Mouse (Mus musculus) heart, postnatal 0 days (tissue): ENCODE data around the gene Rsph10b.

ENCODE experiments used
- CTCF ChIP-seq: IDR thresholded peaks from 2 replicates; pipeline ENCODE4 v1.5.1; 2016; ENCODE audit warnings: antibody characterized with exemption, control low read depth, low read depth
- EP300 ChIP-seq: IDR thresholded peaks from 2 replicates; pipeline ENCODE4 v1.6.1; 2016; ENCODE audit warnings: antibody characterized with exemption, low read depth

DNA sequence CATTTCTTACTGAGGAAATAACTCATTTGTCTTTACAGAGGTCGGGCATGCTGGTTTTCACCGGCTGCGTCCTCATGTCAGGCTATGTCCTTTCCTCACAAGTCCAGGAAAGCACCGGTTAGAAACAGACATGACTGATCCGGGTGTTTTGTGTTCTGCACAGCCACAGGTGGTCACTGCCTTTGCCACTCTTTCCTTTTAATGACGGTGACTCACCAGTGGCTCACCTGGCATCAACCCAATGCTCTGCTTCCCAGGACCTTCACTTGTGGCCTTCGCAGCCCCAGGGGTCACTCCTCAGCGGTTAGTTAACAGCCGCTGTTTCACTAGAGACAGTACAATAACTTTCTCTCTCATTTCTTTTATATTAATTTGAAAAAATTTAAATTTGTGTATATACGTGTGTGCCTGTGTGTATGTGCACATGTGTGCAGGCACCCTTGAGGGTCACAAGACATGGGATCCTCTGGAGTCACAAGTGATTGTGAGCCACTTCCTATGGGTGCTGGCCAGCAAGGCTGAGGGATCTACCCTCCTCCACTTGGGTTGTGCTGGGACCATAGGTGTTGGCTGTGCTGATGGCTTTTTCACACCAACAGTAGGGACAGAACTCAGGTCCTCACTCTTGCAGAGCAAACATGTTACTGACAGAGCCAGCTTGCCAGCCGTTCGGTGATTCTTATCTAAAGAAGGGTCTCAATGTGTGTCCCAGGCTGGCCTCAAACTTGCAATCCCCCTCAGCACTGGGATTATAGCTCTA lies 32.9 kb downstream of the Rsph10b start:
- TF ChIP-seq CTCF (no peak), EP300 (no peak)
